Mouse (Mus musculus) forelimb bud, embryonic 11.5 days (tissue): ENCODE results near the gene Bax.

Source experiments
- DNase-seq: peaks from one replicate; pipeline ENCODE4 v3.0.0-alpha.2; 2012; ENCODE audit warnings: low read depth, low spot score

The Bax gene

DNA sequence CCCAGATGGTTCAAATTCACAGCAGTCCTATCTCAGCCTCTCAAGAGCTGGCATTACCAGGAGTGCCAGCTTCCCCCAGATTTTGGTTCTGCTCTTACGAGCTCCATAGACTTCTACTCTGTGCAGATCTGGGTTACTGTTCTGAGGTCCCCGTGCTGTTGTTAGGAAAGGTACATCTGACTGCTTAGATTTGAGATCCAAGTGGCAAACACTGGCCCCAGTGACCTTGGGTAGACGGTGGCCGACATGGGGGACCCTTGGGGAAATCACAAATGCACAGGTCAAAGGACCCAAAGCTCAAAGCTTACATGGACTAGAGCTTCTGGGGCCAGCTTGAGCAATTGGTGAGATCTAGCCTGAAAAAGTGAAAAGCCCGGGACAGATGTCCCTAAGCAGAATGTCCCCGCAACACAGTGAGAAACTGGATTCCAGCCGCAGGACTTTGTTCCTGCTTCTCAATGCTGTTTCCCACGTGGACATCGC lies 9.9 kb downstream of the Bax start:
- no peak for DNase-seq

DNA sequence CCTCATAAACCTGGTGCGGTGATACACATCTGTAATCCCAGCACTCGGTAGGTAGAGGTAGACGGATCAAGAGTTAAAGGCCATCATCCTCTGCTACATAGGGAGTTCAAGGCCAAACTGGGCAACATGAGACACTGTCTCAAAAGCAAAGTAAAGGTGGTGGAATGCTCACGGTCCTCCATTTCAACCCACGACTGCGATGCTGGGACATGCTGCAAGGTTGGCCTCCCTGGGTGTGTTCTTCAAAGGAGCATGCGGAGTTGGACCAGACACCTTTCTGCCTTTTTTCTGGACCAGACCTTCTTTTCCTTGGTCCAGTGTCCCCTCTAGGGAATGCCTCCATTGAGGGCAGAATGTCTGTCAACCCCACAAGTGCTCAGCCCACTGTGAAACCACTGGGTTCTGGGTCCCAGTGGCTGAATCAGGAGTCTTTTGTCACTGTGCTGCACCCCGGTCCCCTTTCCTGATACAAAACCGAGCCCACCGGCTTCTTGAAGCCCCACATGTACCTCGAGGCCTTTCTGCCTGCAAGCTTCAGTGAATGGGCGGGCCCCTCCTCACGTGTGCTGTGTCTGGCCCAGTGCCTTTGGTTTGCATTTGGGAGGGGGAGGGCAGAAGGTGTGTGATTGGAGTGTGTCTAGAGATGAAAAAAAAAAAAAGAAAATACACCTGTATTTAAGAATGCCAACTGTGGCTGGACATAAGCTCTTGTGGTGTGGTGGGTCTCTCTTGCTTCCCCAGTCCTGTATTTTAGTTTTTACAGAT lies 10.6 kb downstream of the Bax start:
- no peak for DNase-seq

DNA sequence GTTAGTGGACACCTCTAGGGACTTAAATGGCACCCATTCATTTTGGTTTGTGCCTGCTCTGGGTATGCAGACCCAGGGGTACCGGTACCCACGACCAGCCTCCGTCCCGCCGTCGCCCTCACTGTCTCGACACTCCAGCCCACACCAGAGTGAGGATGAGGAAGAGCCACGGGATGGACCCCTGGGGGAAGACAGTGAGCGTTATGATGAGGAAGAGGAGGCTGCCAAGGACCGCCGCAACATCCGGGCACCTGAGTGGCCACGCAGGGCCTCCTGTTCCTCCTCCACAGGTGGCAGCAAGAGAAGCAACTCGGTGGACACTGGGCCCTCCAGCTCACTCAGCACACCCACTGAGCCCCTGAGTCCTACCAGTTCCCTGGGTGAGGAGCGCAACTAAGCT lies 11.7 kb downstream of the Bax start:
- no peak for DNase-seq

DNA sequence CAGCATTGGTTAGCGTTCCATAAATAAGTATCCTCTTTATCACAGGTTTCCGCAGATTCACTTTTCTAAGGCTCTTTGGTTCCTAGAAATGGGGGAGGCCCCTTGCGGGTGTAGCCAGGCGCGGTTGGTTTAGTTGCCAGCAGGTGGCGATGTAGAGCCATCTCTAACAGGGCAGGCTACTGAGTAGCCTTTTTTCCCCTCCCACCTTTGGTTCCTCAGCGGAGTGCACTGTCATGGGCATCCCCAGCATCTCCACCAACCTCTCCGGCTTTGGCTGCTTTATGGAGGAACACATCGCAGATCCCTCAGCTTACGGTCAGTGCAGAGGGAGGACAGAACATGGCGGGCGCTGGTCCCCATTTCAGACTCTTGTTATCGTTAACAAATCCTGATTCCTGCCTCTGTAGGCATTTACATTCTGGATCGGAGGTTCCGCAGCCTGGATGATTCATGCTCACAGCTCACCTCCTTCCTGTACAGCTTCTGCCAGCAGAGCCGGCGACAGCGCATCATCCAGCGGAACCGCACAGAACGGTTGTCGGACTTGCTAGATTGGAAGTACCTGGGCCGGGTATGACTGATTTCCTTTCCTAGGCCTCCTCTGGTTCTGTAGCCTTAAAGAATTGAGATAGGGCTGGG lies 15.2 kb downstream of the Bax start:
- DNase-seq, result peak; percentile 83

DNA sequence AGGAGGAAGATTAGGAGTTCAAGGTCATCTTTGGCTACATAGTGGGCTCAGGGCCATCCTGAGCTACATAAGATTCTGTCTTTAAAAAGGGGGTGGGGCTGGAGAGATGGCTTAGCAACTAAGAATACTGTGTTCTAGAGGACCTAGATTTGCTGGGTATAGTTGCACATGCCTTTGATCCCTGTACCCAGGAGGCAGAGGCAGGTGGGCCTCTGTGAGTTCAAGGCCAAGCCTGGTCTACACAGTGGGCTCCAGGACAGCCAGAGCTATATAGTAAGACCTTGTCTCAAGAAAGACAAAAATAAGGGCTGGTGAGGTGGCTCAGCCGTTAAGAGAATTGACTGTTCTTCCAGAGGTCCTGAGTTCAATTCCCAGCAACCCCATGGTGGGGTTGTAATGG lies 16.7 kb downstream of the Bax start:
- DNase-seq, result no peak

DNA sequence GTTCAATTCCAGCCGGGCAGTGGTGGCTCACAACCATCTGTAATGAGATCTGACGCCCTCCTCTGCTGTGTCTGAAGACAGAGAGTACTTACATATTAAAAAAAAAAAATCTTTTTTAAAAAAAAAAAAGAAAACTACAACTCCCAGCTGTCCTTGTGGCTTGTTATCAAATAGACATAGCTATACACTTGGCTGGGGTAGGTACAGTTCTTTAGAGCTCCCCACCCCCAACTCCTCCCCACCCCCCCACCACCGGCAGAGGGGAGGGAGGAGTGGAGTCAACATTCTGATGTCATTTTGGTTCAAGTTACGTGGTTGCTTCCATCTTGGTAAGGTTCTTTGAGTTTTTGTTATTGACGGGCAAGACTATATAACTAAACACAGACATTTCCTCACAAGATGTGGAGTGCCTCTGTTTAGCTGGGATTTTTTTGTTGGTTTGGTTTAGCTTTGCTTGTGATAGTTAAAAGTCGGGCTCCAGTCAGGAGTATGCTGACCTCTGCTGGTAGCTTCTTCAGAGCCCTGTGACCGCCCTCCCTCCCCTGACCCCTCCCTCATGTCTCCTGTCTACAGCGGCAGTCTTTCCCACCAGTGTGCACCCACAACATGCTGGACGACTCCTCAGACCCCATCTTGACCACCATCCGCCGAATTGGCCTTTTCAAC lies 19.2 kb downstream of the Bax start:
- DNase-seq, result no peak

DNA sequence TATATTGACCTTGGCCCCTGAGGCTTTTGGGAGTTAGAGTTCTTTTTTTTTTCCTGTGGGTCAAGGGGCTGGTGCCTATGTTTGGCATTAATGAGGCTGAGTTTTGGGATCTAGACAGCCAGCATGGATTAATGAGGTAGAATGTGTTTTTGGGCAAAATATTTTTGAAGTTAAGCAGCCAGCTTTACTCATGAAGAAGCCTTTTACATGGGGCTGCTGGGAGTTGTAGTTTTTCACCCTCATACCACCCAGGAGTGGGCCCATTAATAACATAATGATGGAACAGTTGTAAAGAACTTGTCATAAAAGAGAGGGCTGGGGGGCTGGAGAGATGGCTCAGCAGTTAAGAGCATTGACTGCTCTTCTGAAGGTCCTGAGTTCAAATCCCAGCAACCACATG lies 20.1 kb downstream of the Bax start:
- DNase-seq, result no peak

DNA sequence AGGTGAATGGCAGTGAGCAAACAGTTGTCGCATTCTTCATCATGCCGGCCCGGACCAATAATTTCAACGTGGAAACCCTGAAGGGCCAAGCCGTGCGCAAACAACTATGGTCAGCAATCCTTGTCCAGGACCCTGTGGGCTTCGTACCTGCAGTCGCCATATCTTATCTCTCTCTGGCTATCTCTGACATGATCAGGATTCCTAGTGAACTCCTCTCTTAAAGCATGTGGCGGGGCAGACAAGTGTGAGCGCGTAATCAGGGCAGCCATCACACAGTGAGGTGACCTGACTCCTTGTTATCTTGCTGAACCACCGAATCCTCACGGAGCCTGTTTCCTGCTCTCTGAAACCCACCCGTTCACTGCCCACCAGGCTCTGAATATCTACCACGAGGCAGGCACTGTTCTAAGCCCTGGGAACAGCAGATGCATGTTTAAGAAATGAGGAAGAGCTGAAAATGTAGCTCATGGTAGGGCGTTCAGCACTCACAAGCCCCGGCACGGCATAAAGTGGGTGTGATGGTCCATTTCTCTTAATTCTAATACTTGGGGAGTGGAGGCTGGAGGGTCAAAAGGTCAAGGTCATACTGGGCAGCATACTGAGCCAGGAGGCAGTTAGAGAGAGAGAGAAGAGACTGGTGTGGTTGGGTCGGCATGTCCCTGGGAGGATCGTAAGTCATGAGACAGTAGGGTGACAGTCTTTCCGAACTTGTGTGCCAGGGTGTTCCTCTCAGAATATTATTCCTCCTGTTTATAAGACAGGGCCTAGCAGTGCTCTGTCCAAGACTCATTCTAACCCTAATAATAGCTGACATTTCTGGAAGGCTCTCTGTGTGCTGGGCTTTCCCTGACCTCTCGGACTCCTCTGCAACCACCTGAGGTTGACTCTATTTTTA lies 22.9 kb downstream of the Bax start:
- no peak for DNase-seq

DNA sequence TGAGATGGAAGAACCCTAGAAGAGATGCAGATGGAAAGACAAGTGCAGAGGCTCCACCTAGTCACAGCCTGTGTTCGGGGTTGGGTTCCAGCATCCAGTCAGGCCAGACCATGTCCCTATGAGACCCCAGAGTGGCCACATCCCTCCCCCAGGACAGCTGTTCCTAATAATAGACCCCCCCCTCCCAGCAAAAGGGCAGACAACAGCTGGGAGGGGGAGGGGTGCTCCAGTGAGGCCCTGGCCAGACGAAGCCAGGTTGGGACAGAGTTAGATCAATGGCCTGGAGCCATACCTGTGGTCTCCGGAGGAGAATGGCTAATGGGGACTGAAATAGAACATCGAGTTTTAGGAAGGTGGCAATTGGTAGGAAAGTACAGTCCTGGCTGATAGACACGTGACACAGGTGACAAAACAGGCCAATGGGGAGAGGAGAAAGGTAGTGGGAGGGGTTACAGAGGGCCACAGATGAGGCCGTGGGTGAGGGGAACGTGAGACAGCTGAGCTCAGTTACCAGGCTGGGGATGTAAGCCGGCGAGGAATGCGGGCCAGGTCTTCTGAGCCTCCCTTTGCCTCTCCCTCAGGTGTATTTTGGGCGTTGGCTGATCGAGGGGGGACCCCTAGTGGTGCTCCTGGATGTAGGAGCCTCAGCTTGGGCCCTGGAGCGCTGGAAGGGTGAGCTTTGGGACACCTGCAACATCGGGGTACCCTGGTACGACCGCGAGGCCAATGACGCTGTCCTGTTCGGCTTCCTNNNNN lies 29.0 kb downstream of the Bax start, which contains the start of gene Ruvbl2:
Ruvbl2 (minus strand) TSS at position 576 of the 756 bp plus-strand sequence.
- DNase-seq, result no peak

DNA sequence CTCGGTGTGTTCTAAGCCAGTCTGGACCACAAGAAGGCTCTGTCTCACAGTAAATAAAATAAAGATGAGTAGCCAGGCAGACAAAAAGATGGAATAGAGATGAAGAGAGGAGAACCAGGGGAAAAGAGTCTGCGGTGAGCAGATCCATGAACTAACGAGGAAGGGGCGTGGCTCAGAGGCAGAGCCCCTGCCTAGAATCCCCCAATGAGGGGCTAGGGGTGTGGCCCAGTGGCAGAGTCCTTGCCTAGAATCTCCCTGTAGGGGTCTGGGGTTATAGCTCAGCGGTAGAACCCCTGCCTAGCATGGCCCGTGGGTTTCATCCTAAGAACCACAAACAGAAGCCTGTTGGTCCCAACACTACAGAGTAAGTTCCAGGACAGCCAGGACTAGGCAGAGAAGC lies 29.7 kb downstream of the Bax start:
- DNase-seq, result no peak

DNA sequence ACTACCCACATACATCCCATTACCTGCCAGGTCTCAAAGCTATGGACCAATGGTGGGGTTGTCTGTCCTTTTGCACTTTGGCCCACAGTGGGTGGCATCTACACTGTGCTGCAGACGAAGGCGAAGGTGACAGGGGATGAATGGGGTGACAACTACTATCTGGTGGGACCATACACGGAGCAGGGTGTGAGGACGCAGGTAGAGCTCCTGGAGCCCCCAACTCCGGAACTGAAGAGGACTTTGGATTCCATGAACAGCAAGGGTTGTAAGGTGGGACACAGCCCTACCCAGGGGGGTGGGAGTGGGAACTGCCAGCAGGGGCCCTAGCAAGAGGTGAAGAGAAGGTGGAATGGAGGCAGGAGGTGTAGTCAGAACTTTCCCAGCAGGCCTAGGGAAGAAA lies 30.3 kb downstream of the Bax start:
- no peak for DNase-seq

DNA sequence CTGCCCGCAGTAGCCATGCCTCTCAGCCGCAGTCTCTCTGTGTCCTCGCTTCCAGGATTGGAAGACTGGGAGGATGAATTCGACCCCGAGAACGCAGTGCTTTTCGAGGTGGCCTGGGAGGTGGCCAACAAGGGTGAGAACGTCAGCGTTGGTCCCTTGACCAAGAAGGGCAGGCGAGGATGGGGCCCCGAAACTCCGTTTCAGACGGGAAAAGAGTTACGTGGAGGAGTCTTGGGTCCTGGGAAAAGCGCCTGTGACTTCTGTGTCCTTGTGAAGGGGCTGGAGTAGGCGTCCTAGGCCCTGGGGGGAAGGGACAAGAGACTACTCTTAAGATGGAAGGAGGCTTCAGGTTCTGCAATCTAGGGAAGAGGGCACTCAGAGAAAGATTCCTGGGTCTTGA lies 31.7 kb downstream of the Bax start:
- DNase-seq, result no peak

DNA sequence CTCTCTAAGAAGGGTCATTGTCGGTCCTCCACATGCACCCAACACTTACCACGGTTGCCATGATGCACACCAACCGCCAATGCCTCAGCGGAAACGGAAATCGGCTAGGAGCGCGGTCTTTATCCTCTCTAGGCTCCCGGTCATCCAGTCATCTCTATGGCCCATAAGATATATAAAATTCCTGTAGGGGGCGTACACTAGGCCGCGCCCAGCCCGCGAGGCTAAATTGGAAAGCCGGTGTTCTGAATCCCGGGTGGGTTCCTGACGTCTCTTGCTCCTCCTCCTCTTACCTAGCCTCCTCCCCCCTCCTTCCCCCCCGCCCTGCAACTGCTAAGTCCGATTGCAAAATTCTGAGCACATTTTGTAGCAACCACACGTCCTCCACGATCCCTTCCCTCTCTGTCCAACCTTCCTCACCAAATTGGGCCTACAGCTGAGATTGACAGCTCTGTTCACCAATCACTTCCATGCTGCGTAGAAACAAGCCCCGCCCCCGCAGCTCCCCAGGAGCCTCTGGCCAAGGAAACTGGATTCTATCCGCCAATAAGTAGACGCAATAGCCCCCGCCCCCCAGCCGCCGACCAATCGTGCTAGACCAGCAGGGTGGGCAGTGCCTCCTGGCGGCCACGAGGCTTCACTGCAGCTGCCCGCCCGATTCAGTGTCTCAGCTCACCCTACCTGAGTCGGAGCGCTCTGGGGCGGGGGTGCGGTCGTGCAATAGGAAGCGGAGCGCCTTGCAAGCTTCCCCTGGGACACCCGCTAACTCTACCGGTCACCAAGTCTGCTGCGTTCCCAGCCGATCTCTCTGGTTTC lies 32.3 kb downstream of the Bax start, which contains the start of gene Gys1:
Gys1 (plus strand) TSS at position 642 of the 813 bp plus-strand sequence.
- peak; percentile 100 for DNase-seq

DNA sequence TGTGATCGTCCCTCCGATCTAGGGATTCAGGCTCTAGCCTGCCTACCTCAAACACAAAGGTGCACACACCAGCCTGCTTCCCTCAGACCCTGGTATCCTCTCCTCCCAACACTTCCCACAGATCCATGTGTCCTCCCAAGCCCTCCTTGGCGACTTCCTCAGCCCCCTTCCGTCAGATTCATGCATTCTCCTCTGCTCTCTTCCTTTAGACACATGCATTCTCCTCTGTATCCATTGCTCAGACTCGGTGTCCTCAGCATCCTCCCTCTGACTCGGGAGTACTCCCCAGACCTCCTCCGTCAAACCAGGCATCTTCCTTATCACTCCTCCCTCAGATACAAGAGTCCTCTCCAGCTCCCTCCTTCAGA lies 32.9 kb downstream of the Bax start:
- no peak for DNase-seq

DNA sequence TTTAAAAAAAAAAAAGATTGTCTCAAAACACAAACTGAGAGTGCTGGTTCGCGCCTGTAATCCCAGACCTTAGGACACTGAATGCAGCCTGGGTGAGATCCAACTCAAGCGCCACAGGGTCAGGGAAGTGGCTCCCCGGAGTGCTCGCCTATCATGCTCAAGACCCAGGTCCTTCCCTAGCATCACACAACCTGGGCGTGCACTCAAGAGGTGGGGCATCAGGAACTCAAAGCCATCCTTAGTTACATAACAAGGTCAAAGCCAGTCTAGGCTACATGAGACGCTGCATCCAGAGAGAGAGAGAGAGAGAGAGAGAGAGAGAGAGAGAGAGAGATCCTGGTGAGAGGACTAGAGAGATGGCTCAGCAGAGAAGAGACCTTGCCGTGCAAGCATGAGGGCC lies 40.1 kb downstream of the Bax start:
- DNase-seq, result no peak

DNA sequence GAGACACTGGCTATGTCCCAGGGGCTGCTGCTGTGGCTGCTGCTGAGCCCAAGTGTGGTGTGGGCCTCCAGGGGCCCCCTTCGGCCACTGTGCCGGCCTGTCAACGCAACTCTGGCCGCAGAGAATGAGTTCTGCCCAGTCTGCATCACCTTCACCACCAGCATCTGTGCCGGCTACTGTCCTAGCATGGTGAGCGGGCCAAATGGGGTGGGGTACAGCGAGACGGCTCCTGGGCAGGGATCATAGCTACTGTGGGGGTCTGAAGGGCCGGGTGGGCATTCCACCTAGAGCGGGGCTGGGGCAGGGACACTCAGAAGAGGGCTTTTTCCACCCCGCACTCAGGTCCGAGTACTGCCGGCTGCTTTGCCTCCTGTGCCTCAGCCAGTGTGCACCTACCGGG lies 45.5 kb downstream of the Bax start:
- DNase-seq, result no peak

DNA sequence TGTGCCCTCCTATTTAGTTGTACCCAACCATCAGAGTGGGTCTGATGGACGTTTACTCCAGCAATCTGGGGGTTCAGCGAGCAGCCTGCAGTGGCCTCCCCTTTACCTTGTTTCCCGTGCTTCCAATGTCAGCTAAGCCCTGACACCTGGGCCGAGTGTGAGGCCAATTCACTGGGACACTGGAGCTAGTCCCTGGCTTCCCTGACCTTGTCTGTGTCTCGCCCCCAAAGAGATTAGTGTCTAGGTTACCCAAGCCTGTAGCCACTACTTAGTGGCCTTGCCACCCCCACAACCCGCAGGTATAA lies 46.1 kb downstream of the Bax start, which contains the start of gene Lhb:
Lhb (plus strand) TSS at position 206 of the 305 bp plus-strand sequence.
- DNase-seq, result no peak

DNA sequence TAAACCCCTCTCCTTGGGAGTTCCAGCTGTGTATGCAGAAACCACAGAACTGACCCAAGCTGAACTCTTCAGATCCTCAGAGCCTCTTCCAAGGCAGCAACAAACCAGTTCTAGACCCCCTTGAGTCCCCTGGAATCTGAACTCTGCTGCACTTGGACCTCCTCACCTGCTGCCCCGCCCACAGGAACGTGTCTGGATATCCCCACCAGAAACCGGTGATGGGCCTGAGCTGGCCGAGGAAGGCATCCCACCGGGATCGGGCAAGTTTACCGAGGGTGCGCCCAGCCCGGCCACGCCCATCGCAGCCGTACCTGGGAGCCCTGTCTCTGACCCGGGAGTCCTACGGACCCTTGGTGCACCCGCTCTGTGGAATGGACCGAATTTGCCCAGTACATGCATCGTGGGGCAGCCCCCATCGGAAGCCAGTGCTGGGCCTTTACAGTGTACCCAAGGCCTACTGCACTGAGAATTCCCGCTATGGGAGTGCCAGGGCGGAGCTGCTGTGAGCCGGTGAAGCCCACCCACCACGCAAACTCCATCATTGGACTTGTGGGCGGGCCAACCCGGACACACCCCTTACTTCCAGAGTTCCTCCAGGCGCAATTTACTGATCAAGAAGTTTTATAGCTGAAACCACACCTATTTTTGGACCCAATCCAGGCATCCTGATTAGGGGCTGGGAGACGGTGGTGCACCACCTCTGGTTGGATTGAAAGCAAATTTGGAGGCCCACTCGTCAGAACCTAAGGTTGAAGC lies 46.7 kb downstream of the Bax start:
- DNase-seq, result no peak

DNA sequence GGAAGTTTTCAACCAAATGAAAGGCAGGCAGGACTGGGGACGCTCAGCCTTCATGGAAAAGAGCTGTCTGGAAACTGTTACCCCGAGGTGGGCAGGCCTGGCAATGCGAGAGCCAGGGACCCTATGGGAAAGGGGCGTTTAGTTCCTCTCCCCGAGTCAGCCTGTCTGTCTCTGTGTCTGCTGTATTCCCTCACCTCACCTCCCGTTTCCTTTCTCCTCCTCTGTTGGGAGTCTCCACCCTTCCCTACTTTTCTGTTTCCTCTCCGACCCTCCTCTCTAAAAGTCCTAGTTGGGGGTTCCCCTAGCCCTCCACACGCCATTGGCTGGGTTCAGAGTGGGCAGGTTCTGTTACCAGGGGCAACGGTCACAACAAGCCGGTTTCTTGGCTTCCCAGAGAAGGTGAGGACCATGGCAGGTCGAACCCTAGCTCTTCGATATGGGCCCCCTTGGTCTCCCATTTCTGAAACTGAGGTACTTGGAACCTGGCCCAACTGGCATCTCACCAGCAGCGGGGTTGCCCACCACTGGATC lies 48.7 kb downstream of the Bax start:
- DNase-seq, result no peak
